Mouse (Mus musculus): ENCODE results near the gene Lrp8.

GRCm38 (mm10) chr4:107802185-107802449, at the start of gene Lrp8:
- TF ChIP-seq CTCF (IDR thresholded peaks at IDR 0.05; ENCODE audit: low read depth, low read length) (no peak), POLR2A (IDR thresholded peaks at IDR 0.05; ENCODE audit: extremely low read depth, insufficient read depth, low read length) (no peak)

All from liver, adult 2 months (tissue).